Mouse (Mus musculus) Patski (cell line): ENCODE data around the gene Pvalb. TPM values are rescaled to one million over a fixed set of nuclear protein-coding genes. Genes with fewer than 3 reads are reported as not detected.

Experiments
- ATAC-seq: fragments of 100-300 bp; one replicate; pipeline ENCODE4 v1.8.0; 2021
- CTCF ChIA-PET: fragments of 350-600 bp; sonication (Branson Sonifier 250); formaldehyde crosslinking; loops from one replicate; lab custom pipeline; 2022; ENCODE audit warnings: inconsistent platforms; lab: Charles Lee
- POLR2A ChIA-PET: fragments of 350-600 bp; sonication (Branson Sonifier 250); formaldehyde crosslinking; loops from one replicate; lab custom pipeline; 2022; ENCODE audit warnings: antibody characterized with exemption, inconsistent platforms; lab: Charles Lee
- DNase-seq: peaks from one replicate; pipeline ENCODE4 v3.0.0-alpha.2; 2011; ENCODE audit warnings: low read depth, low spot score
- H3K27me3 ChIP-seq: fragments of 371-371 bp; one replicate; pipeline ENCODE4 v1.5.1; 2021
- CTCF ChIP-seq: fragments of 100-300 bp; IDR thresholded peaks from one replicate; pipeline ENCODE4 v1.5.1; 2021
- in situ Hi-C: fragments of 300-500 bp; cut with MboI; formaldehyde crosslinking; loops from 3 replicates; pipeline ENCODE4 v1.11.1; 2018; ENCODE audit warnings: low pct_unique_long_range_greater_than_20kb, mixed read lengths
- polyA plus RNA-seq: library from polyadenylated mRNA; unstranded; gene quantifications from one replicate; pipeline ENCODE4 v1.2.3, GENCODE M21; 2021

Gene Pvalb
- polyA plus RNA-seq, 1 experiment from 2014 or later, result not detected

- in situ Hi-C loops, result no loop called here
- peaks cover 20% of the 10 kb centered on the region for H3K27me3 ChIP-seq
- ChIA-PET POLR2A (interaction anchor here (0.9 kb wide), 1 partner anchor 140 kb away, joined by 3 read pairs; no protein-coding TSS in a partner anchor), CTCF (interaction anchor here (0.8 to 2.4 kb wide), 31 partner anchors 7 to 444 kb away, joined by 3 to 15 read pairs (median 4); partner anchors contain the start of genes Cacng2, Ift27 and Kctd17)
- no peak for ATAC-seq
- no peak for DNase-seq
- no peak for TF ChIP-seq CTCF
Observed at GRCm38 (mm10) chr15:78239956-78240617, 33.9 kb upstream of the Pvalb start.

- in situ Hi-C loops, result no loop called here
- ChIA-PET POLR2A (interaction anchor here (0.9 kb wide), 1 partner anchor 139 kb away, joined by 3 read pairs; no protein-coding TSS in a partner anchor), CTCF (interaction anchor here (0.7 to 2.4 kb wide), 36 partner anchors 8 to 444 kb away, joined by 3 to 15 read pairs (median 3); partner anchors contain the start of genes Cacng2, Ift27 and Kctd17)
- peak; percentile 99 for TF ChIP-seq CTCF
- ATAC-seq (no peak), DNase-seq (no peak)
- peaks cover 19% of the 10 kb centered on the region for H3K27me3 ChIP-seq
Observed at GRCm38 (mm10) chr15:78239453-78239852, 33.3 kb upstream of the Pvalb start.

- CTCF ChIA-PET, result no interaction called here
- no peak for TF ChIP-seq CTCF
- H3K27me3 ChIP-seq, result peaks cover 12% of the 10 kb centered on the region
- no peak for DNase-seq
- no peak for ATAC-seq
- in situ Hi-C loops, result no loop called here
- POLR2A ChIA-PET, result interaction anchor here (0.6 kb wide), 1 partner anchor 41 kb away, joined by 6 read pairs; no protein-coding TSS in a partner anchor
Observed at GRCm38 (mm10) chr15:78234823-78235509, 28.8 kb upstream of the Pvalb start.

GRCm38 (mm10) chr15:78231346-78232331 is 25.4 kb upstream of the Pvalb start:
- ChIA-PET POLR2A (no interaction called here), CTCF (no interaction called here)
- ATAC-seq (no peak), DNase-seq (no peak)
- H3K27me3 ChIP-seq, result peaks cover 12% of the 10 kb centered on the region
- in situ Hi-C loops, result no loop called here
- no peak for TF ChIP-seq CTCF

- no peak for ATAC-seq
Observed at GRCm38 (mm10) chr15:78227816-78228215, 21.6 kb upstream of the Pvalb start.

GRCm38 (mm10) chr15:78215269-78215668 is 9.1 kb upstream of the Pvalb start:
- in situ Hi-C loops, result no loop called here
- ATAC-seq, result no peak
- POLR2A ChIA-PET, result no interaction called here
- CTCF ChIA-PET, result no interaction called here
- TF ChIP-seq CTCF, result no peak
- DNase-seq, result no peak
- H3K27me3 ChIP-seq, result peaks cover 9% of the 10 kb centered on the region

More at GRCm38 (mm10) chr15:78227816-78228215, 21.6 kb upstream of the Pvalb start:
- TF ChIP-seq CTCF, result no peak
- in situ Hi-C loops, result no loop called here
- CTCF ChIA-PET, result no interaction called here
- POLR2A ChIA-PET, result interaction anchor here (0.6 kb wide), 1 partner anchor 15 kb away, joined by 3 read pairs; no protein-coding TSS in a partner anchor
- peaks cover 21% of the 10 kb centered on the region for H3K27me3 ChIP-seq
- DNase-seq, result no peak

- in situ Hi-C loops, result no loop called here
- no peak for DNase-seq
- H3K27me3 ChIP-seq, result peaks cover 6% of the 10 kb centered on the region
- ATAC-seq, result no peak
- POLR2A ChIA-PET, result no interaction called here
- CTCF ChIA-PET, result interaction anchor here (0.7 kb wide), 1 partner anchor 32 kb away, joined by 3 read pairs; no protein-coding TSS in a partner anchor
- no peak for TF ChIP-seq CTCF
Observed at GRCm38 (mm10) chr15:78211367-78211766, 5.2 kb upstream of the Pvalb start.

- no peak for TF ChIP-seq CTCF
Observed at GRCm38 (mm10) chr15:78210203-78210602, 4.0 kb upstream of the Pvalb start.

GRCm38 (mm10) chr15:78205192-78205591 is 1.0 kb downstream of the Pvalb start:
- peak; percentile 9 for DNase-seq
- peak; percentile 28 for ATAC-seq
- peaks cover 56% of the 10 kb centered on the region for H3K27me3 ChIP-seq
- TF ChIP-seq CTCF, result no peak
- in situ Hi-C loops, result no loop called here
- ChIA-PET POLR2A (no interaction called here), CTCF (interaction anchor here (1.6 to 2.3 kb wide), 3 partner anchors 11 to 34 kb away, joined by 4 to 13 read pairs (median 6); no protein-coding TSS in a partner anchor)

More at GRCm38 (mm10) chr15:78210203-78210602, 4.0 kb upstream of the Pvalb start:
- DNase-seq, result no peak
- peaks cover 17% of the 10 kb centered on the region for H3K27me3 ChIP-seq
- in situ Hi-C loops, result no loop called here
- POLR2A ChIA-PET, result no interaction called here
- ATAC-seq, result no peak
- CTCF ChIA-PET, result interaction anchor here (1.6 kb wide), 1 partner anchor 29 kb away, joined by 3 read pairs; no protein-coding TSS in a partner anchor
